16 mouse cellular contexts compared by ENCODE assay signal in genomic region chr16:57301512-57302115, GRCm38 (mm10). TPM values are rescaled to one million over a fixed set of nuclear protein-coding genes. Genes with fewer than 3 reads are reported as not detected.
DNase-seq lines count a peak whose midpoint lies in the region; ATAC-seq and TF ChIP-seq lines count a peak whose summit lies in the region.
"Had no signal": no experiment of that assay in that cellular context is flagged by ENCODE, and none has a peak within 500 bp of the region (broad histone marks: within the 10 kb centered on the region; RNA-seq: fewer than 3 reads in every experiment).

No protein-coding gene starts in this region.

- no peak for DNase-seq in gastrocnemius, adult 2 months
- DNase-seq in gastrocnemius, postnatal 10 days = no peak
- DNase-seq in layer of hippocampus, adult 9-11 months = peak; percentile 28
- no peak for DNase-seq in layer of hippocampus, adult 9-10 months (ENCODE audit: low spot score)
- DNase-seq in thymus, adult 2 months = peak; percentile 11
- no peak for DNase-seq in urinary bladder, adult 18-20 months (ENCODE audit: low spot score in 2 of 2)
- DNase-seq in urinary bladder, postnatal 25 days (ENCODE audit: low spot score) = no peak
- DNase-seq: cerebellum, postnatal 10 days; left cerebral cortex, postnatal 4 days had no signal

- TF ChIP-seq CTCF in gastrocnemius, adult 2 months (IDR thresholded peaks at IDR 0.05) = no peak
- no peak for TF ChIP-seq CTCF in thymus, adult 2 months (IDR thresholded peaks at IDR 0.05; ENCODE audit: borderline replicate concordance, control insufficient read depth, extremely low read depth, insufficient read depth, low read length, poor library complexity)

- no peaks in the 10 kb centered on the region for H3K36me3 ChIP-seq in thymus, adult 2 months (ENCODE audit: control insufficient read depth, insufficient read depth, low read length)
- H3K36me3 ChIP-seq: embryonic facial prominence, embryonic 15.5 days; neural tube, embryonic 12.5 days had no signal

- no peaks in the 10 kb centered on the region for H3K27me3 ChIP-seq in thymus, adult 2 months (ENCODE audit: control insufficient read depth, insufficient read depth, low read length)
- H3K27me3 ChIP-seq: embryonic facial prominence, embryonic 15.5 days; neural tube, embryonic 12.5 days had no signal

- no peak overlapping the region for H3K4me3 ChIP-seq in gastrocnemius, adult 2 months
- H3K4me3 ChIP-seq in thymus, adult 2 months (ENCODE audit: control insufficient read depth, insufficient read depth, low read length) = no peak overlapping the region
- H3K4me3 ChIP-seq: embryonic facial prominence, embryonic 15.5 days; neural tube, embryonic 12.5 days had no signal

- WGBS in thymus, adult 2 months = 29% methylated on average over 9 of the region's 9 CpGs

- TF ChIP-seq POLR2A in thymus, adult 2 months (IDR thresholded peaks at IDR 0.05; ENCODE audit: control insufficient read depth, extremely low read depth, insufficient read depth, low read length, poor library complexity) = no peak

- peaks cover 4% of the 10 kb centered on the region for H3K4me1 ChIP-seq in thymus, adult 2 months (replicated peaks; ENCODE audit: control insufficient read depth, insufficient read depth, low read length)

- peak; percentile 94 for ATAC-seq in common myeloid progenitor, adult 5-6 weeks (replicated peaks; ENCODE audit: low read depth, poor library complexity, severe bottlenecking)
- ATAC-seq: lung, postnatal 0 days had no signal

- intact Hi-C loops in gastrocnemius, adult 2 months (cut with DNase I) = no loop called here

- peak overlapping the region; percentile 49; the same call in 1 of the 2 replicates for H3K27ac ChIP-seq in gastrocnemius, adult 2 months
- H3K27ac ChIP-seq in thymus, adult 2 months (ENCODE audit: control insufficient read depth, insufficient read depth, low read length) = no peak overlapping the region; the same call in 1 of the 2 replicates
- H3K27ac ChIP-seq: embryonic facial prominence, embryonic 15.5 days; neural tube, embryonic 12.5 days had no signal

RNA-seq across cellular contexts. Expression of gene Tmem30c, which starts 8.9 kb away (rescaled TPM):
- not detected for total RNA-seq in gastrocnemius, adult 2 months (2021)
- total RNA-seq in gastrocnemius, postnatal 10 days (2021) = not detected
- 0.44 TPM in 1 of 2 replicates, not detected in the other for total RNA-seq in common myeloid progenitor, adult 5-6 weeks (2017)
- polyA plus RNA-seq in thymus, adult 2 months (2012; rRNA removed) = not detected in 2 replicates
- total RNA-seq: adrenal gland, postnatal 36 days; heart, postnatal 14 days had no signal
- polyA plus RNA-seq: kidney, embryonic 16.5 days had no signal

RNA-seq across cellular contexts. Expression of gene Filip1l, which starts 51.3 kb away (rescaled TPM):
- 10 to 100 TPM; 37.5 to 67.0 TPM for total RNA-seq in gastrocnemius, adult 2 months (2021)
- total RNA-seq in gastrocnemius, postnatal 10 days (2021) = 10 to 100 TPM; 53.5 to 60.3 TPM
- total RNA-seq in common myeloid progenitor, adult 5-6 weeks (2017) = 2.3 and 5.4 TPM in 2 replicates
- 4.3 and 4.5 TPM in 2 replicates for polyA plus RNA-seq in thymus, adult 2 months (2012; rRNA removed)

Comparison
In these comparisons a context has a peak if more than half of its experiments do, and no peak if none do; other contexts are left out.
1. DNase-seq: peak in layer of hippocampus, adult 9-11 months (single experiment) and thymus, adult 2 months (single experiment); none in gastrocnemius, adult 2 months (single experiment), gastrocnemius, postnatal 10 days (single experiment), layer of hippocampus, adult 9-10 months (single experiment), urinary bladder, adult 18-20 months (0 of 2) and urinary bladder, postnatal 25 days (single experiment).